Mouse (Mus musculus) adrenal gland, postnatal 14 days (tissue): ENCODE data around the gene Cmbl. TPM values are rescaled to one million over a fixed set of nuclear protein-coding genes. Genes with fewer than 3 reads are reported as not detected.

Experiments
- DNase-seq: peaks from one replicate; pipeline ENCODE4 v3.0.0; 2021; ENCODE audit warnings: mixed read lengths
- long read RNA-seq, 2 experiments: library from polyadenylated mRNA; stranded (forward); transcript quantifications; one replicate each; pipeline ENCODE4 v2.0.0; 2021
- total RNA-seq: library from RNA; stranded (reverse); gene quantifications from 2 replicates; pipeline ENCODE4 v1.2.3, GENCODE M21; 2021

Gene Cmbl
- total RNA-seq: 73.9 and 91.6 TPM in 2 replicates
- long read RNA-seq, experiment 1, transcript Cmbl-204 (6 exons, 777 nt): minor isoform, 10 of 126 reads
- long read RNA-seq, experiment 1, transcript Cmbl-201 (6 exons, 1,155 nt): major isoform, 80 of 126 reads
- long read RNA-seq, experiment 1, partial matches to known transcripts: 17 of 126 reads
- long read RNA-seq, experiment 1, other reads (novel, unspliced or antisense): 19 of 126 reads
- long read RNA-seq, experiment 2, transcript Cmbl-204 (6 exons, 777 nt): minor isoform, 10 of 85 reads
- long read RNA-seq, experiment 2, transcript Cmbl-201 (6 exons, 1,155 nt): major isoform, 48 of 85 reads
- long read RNA-seq, experiment 2, partial matches to known transcripts: 6 of 85 reads
- long read RNA-seq, experiment 2, other reads (novel, unspliced or antisense): 21 of 85 reads

GRCm38 (mm10) chr15:31565184-31565583 is at the start of gene Cmbl:
Cmbl (plus strand) TSS chr15:31565389.
- peak; percentile 56 for DNase-seq

- no peak for DNase-seq
Measured at GRCm38 (mm10) chr15:31517186-31517585, 48.0 kb upstream of the Cmbl start.

GRCm38 (mm10) chr15:31518371-31518770 is 46.8 kb upstream of the Cmbl start:
- DNase-seq: no peak

- DNase-seq: no peak
Measured at GRCm38 (mm10) chr15:31519000-31519399, 46.2 kb upstream of the Cmbl start.

GRCm38 (mm10) chr15:31526463-31526862 is 38.7 kb upstream of the Cmbl start:
- DNase-seq: no peak

GRCm38 (mm10) chr15:31528477-31528876 is 36.7 kb upstream of the Cmbl start:
- DNase-seq: no peak

GRCm38 (mm10) chr15:31529103-31529502 is 36.1 kb upstream of the Cmbl start:
- DNase-seq: no peak

- peak; percentile 63 for DNase-seq
Measured at GRCm38 (mm10) chr15:31529811-31530658, 35.2 kb upstream of the Cmbl start.

- DNase-seq: peak; percentile 95
Measured at GRCm38 (mm10) chr15:31530659-31531445, 34.3 kb upstream of the Cmbl start, which contains the start of gene March6. March6 (minus strand) TSS chr15:31531053.

- DNase-seq: no peak
Measured at GRCm38 (mm10) chr15:31531446-31532330, 33.5 kb upstream of the Cmbl start.

- DNase-seq: no peak
Measured at GRCm38 (mm10) chr15:31532331-31533021, 32.7 kb upstream of the Cmbl start.

- no peak for DNase-seq
Measured at GRCm38 (mm10) chr15:31533529-31533928, 31.7 kb upstream of the Cmbl start.

- no peak for DNase-seq
Measured at GRCm38 (mm10) chr15:31534421-31535258, 30.5 kb upstream of the Cmbl start.

- DNase-seq: no peak
Measured at GRCm38 (mm10) chr15:31535259-31535855, 29.8 kb upstream of the Cmbl start.

GRCm38 (mm10) chr15:31536051-31536737 is 29.0 kb upstream of the Cmbl start:
- peak; percentile 60 for DNase-seq

- DNase-seq: no peak
Measured at GRCm38 (mm10) chr15:31537706-31538105, 27.5 kb upstream of the Cmbl start.

GRCm38 (mm10) chr15:31538346-31538745 is 26.8 kb upstream of the Cmbl start:
- no peak for DNase-seq

- no peak for DNase-seq
Measured at GRCm38 (mm10) chr15:31539643-31540512, 25.3 kb upstream of the Cmbl start.
